Mouse (Mus musculus) embryonic facial prominence, embryonic 11.5 days (tissue): ENCODE results near the gene Pkn2. TPM values are rescaled to one million over a fixed set of nuclear protein-coding genes. Genes with fewer than 3 reads are reported as not detected.
A peak's percentile ranks its signal among the peaks of the same experiment; 100 is the strongest.

Experiments used
- ATAC-seq: fragments of 200-750 bp; cut with Nextera tagmentation; replicated peaks from 2 replicates; pipeline ENCODE4 v1.8.0; 2017; ENCODE audit warnings: low read depth; ENCODE audit not compliant: insufficient number of reproducible peaks, low FRiP score, low TSS enrichment
- DNase-seq: peaks from one replicate; pipeline ENCODE4 v3.0.0-alpha.2; 2015; ENCODE audit warnings: low spot score
- H3K27ac ChIP-seq: fragments of 300-500 bp; sonication (generic); replicated peaks from 2 replicates; pipeline ENCODE4 v1.5.1; 2014; ENCODE audit warnings: mild to moderate bottlenecking, low read depth, low read length, control low read depth
- H3K27me3 ChIP-seq: fragments of 300-500 bp; sonication (generic); 2 replicates; pipeline ENCODE4 v1.6.1; 2014; ENCODE audit warnings: mild to moderate bottlenecking, low read length, moderate library complexity, mixed read lengths; ENCODE audit not compliant: control insufficient read depth, insufficient read depth
- H3K36me3 ChIP-seq: fragments of 300-500 bp; sonication (generic); replicated peaks from 2 replicates; pipeline ENCODE4 v1.6.1; 2014; ENCODE audit warnings: low read depth, mild to moderate bottlenecking, low read length, moderate library complexity, mixed read lengths; ENCODE audit not compliant: control insufficient read depth, insufficient read depth
- H3K4me1 ChIP-seq: fragments of 300-500 bp; sonication (generic); 2 replicates; pipeline ENCODE4 v1.6.1; 2014; ENCODE audit warnings: low read length, mixed read lengths; ENCODE audit not compliant: control insufficient read depth, insufficient read depth
- H3K4me2 ChIP-seq: fragments of 300-500 bp; sonication (generic); 2 replicates; pipeline ENCODE4 v1.6.1; 2014; ENCODE audit warnings: low read depth, mild to moderate bottlenecking, control low read depth, low read length, moderate library complexity
- H3K4me3 ChIP-seq: fragments of 300-500 bp; sonication (generic); 2 replicates; pipeline ENCODE4 v1.5.1; 2014; ENCODE audit warnings: low read depth, low read length, control low read depth
- H3K9ac ChIP-seq: fragments of 300-500 bp; sonication (generic); replicated peaks from 2 replicates; pipeline ENCODE4 v1.6.1; 2014; ENCODE audit warnings: mild to moderate bottlenecking, control low read depth, low read length
- H3K9me3 ChIP-seq: fragments of 300-500 bp; sonication (generic); replicated peaks from 2 replicates; pipeline ENCODE4 v1.6.1; 2016; ENCODE audit warnings: mild to moderate bottlenecking, low read length, inconsistent platforms, mixed read lengths; ENCODE audit not compliant: control insufficient read depth
- WGBS: fragments of 180-500 bp; shearing (Covaris S2); extraction: QIAGEN DNeasy Blood & Tissue Kit; methylation state at CpG from one replicate; pipeline ENCODE4 v1.1.7; 2014; 5-methylcytosine and 5-hydroxymethylcytosine counted together
- polyA plus RNA-seq: library from polyadenylated mRNA; unstranded; fragments of >200 nt; fragmentation: Nextera tagmentation; extraction: Ambion mirVana; gene quantifications from 2 replicates; pipeline ENCODE4 v1.2.1, GENCODE M21; 2014

Gene Pkn2
- polyA plus RNA-seq, 1 experiment from 2014 or later: 54.4 TPM

GRCm38 (mm10) chr3:142899683-142900082 is 17.9 kb upstream of the Pkn2 start:
- ATAC-seq (no peak), DNase-seq (no peak)
- no peak overlapping the region for H3K4me3 ChIP-seq
- H3K9ac ChIP-seq: no peak overlapping the region
- H3K4me2 ChIP-seq: no peak overlapping the region
- no peaks in the 10 kb centered on the region for H3K27me3 ChIP-seq
- WGBS: 89% methylated on average over 2 of the region's 2 CpGs
- H3K27ac ChIP-seq: no peak overlapping the region
- H3K9me3 ChIP-seq: no peaks in the 10 kb centered on the region
- H3K4me1 ChIP-seq: no peaks in the 10 kb centered on the region
- H3K36me3 ChIP-seq: no peaks in the 10 kb centered on the region

GRCm38 (mm10) chr3:142898949-142899396 is 17.2 kb upstream of the Pkn2 start:
- ATAC-seq (no peak), DNase-seq (no peak)
- Histone ChIP-seq H3K9me3 (no peaks in the 10 kb centered on the region), H3K4me3 (no peak overlapping the region), H3K4me2 (no peak overlapping the region), H3K4me1 (no peaks in the 10 kb centered on the region), H3K27ac (no peak overlapping the region), H3K27me3 (no peaks in the 10 kb centered on the region), H3K36me3 (no peaks in the 10 kb centered on the region), H3K9ac (no peak overlapping the region)
- 81% methylated on average over 8 of the region's 8 CpGs for WGBS

- 88% methylated on average over 3 of the region's 3 CpGs for WGBS
- Histone ChIP-seq H3K9me3 (no peaks in the 10 kb centered on the region), H3K4me3 (no peak overlapping the region), H3K9ac (no peak overlapping the region), H3K27me3 (no peaks in the 10 kb centered on the region), H3K27ac (no peak overlapping the region), H3K36me3 (no peaks in the 10 kb centered on the region), H3K4me1 (no peaks in the 10 kb centered on the region), H3K4me2 (no peak overlapping the region)
- ATAC-seq (no peak), DNase-seq (no peak)
Measured at GRCm38 (mm10) chr3:142890442-142890841, 8.6 kb upstream of the Pkn2 start.

- no peaks in the 10 kb centered on the region for H3K9me3 ChIP-seq
- no peak overlapping the region for H3K4me2 ChIP-seq
- H3K4me3 ChIP-seq: no peak overlapping the region
- no peaks in the 10 kb centered on the region for H3K36me3 ChIP-seq
- no peaks in the 10 kb centered on the region for H3K27me3 ChIP-seq
- H3K9ac ChIP-seq: no peak overlapping the region
- H3K4me1 ChIP-seq: no peaks in the 10 kb centered on the region
- DNase-seq (no peak), ATAC-seq (no peak)
- WGBS: 77% methylated on average over 3 of the region's 3 CpGs
- no peak overlapping the region for H3K27ac ChIP-seq
Measured at GRCm38 (mm10) chr3:142886963-142887362, 5.2 kb upstream of the Pkn2 start.

GRCm38 (mm10) chr3:142884594-142884993 is 2.8 kb upstream of the Pkn2 start:
- no peaks in the 10 kb centered on the region for H3K27me3 ChIP-seq
- H3K9ac ChIP-seq: no peak overlapping the region
- H3K4me1 ChIP-seq: no peaks in the 10 kb centered on the region
- no peaks in the 10 kb centered on the region for H3K9me3 ChIP-seq
- no peak for DNase-seq
- ATAC-seq: no peak
- H3K27ac ChIP-seq: no peak overlapping the region
- no peaks in the 10 kb centered on the region for H3K36me3 ChIP-seq
- H3K4me2 ChIP-seq: no peak overlapping the region
- H3K4me3 ChIP-seq: no peak overlapping the region

- Histone ChIP-seq H3K4me2 (peak overlapping the region; percentile 27; the same call in 1 of the 2 replicates), H3K36me3 (no peaks in the 10 kb centered on the region), H3K9ac (peak overlapping the region; percentile 95), H3K4me1 (no peaks in the 10 kb centered on the region), H3K9me3 (no peaks in the 10 kb centered on the region), H3K27ac (peak overlapping the region; percentile 65), H3K27me3 (no peaks in the 10 kb centered on the region), H3K4me3 (peak overlapping the region; percentile 83)
- peak; percentile 53 for ATAC-seq
- 0% methylated on average over 9 of the region's 40 CpGs for WGBS
- DNase-seq: no peak
Measured at GRCm38 (mm10) chr3:142881589-142881871, 274 bp downstream of the Pkn2 start.

- DNase-seq (peak; percentile 77), ATAC-seq (peak; percentile 7)
- Histone ChIP-seq H3K9ac (peak overlapping the region; percentile 95), H3K4me2 (peak overlapping the region; percentile 27), H3K4me3 (peak overlapping the region; percentile 83), H3K36me3 (no peaks in the 10 kb centered on the region), H3K4me1 (no peaks in the 10 kb centered on the region), H3K9me3 (no peaks in the 10 kb centered on the region), H3K27ac (peak overlapping the region; percentile 65), H3K27me3 (no peaks in the 10 kb centered on the region)
- WGBS: under 1% methylated on average over 43 of the region's 72 CpGs
Measured at GRCm38 (mm10) chr3:142880790-142881588, 815 bp downstream of the Pkn2 start.

- Histone ChIP-seq H3K4me2 (no peak overlapping the region), H3K4me1 (no peaks in the 10 kb centered on the region), H3K9me3 (no peaks in the 10 kb centered on the region), H3K9ac (no peak overlapping the region), H3K36me3 (no peaks in the 10 kb centered on the region), H3K4me3 (no peak overlapping the region), H3K27me3 (no peaks in the 10 kb centered on the region), H3K27ac (no peak overlapping the region)
- WGBS: 86% methylated on average over 2 of the region's 2 CpGs
- ATAC-seq: no peak
- DNase-seq: no peak
Measured at GRCm38 (mm10) chr3:142863236-142863635, 18.6 kb downstream of the Pkn2 start.
